Mouse (Mus musculus): ENCODE data around the gene Gm11114.

Gm11114 gene

DNA sequence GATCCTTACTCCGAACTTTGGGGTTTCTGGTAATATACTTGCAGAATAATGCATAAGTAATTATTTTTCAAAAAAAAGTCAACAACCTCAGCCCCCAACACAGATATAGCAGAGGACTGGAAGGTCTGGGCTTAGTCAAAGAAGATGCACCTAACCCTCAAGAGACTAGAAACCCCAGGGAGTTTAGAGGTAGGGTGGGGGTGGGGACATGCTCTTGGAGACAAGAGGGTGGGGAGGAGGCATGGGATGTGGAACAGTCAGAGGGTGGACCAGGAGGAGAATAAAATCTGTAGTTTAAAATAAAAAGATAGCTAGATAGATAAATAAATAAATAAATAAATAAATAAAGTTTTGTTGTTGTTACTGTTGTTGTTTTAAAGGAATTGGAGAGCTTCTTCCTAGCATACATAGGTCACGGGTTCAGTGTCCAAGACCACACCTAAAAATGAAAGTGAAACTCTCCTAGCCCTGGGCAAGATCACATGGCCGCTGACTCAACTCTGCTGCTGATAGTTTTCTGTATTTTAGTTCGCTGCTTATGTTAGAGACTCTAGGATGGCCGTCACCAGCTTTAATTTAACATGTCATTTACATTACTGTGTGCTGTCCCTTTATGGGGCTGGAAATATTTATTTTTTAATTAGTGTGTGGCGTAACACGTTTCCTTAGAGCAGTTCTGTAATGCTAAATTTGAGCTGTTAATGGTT lies 44.7 kb downstream of the Gm11114 start:
- no peak for DNase-seq (ENCODE audit: low spot score)

All from c-Kit-positive CD71-positive TER-119-positive erythroid progenitor cells, embryonic 14.5 days (primary cell).